Mouse (Mus musculus) ES-Bruce4 (cell line): ENCODE measurements around the gene Rgs16.

Experiments used
- CTCF ChIP-seq: IDR thresholded peaks from one replicate; pipeline ENCODE4 v1.8.1; 2011; ENCODE audit warnings: low read depth, low read length
- EP300 ChIP-seq: IDR thresholded peaks from 2 replicates; pipeline ENCODE4 v1.6.1; 2011; ENCODE audit warnings: low read depth, low read length; ENCODE audit not compliant: insufficient read depth
- POLR2A ChIP-seq: IDR thresholded peaks from one replicate; pipeline ENCODE4 v1.8.1; 2011; ENCODE audit warnings: low read length; ENCODE audit not compliant: insufficient read depth

- TF ChIP-seq POLR2A (no peak), CTCF (no peak), EP300 (no peak)
Measured at GRCm38 (mm10) chr1:153708626-153709025, 31.5 kb upstream of the Rgs16 start.
